Mouse (Mus musculus): ENCODE measurements around the gene Nol4l. TPM values are rescaled to one million over a fixed set of nuclear protein-coding genes. Genes with fewer than 3 reads are reported as not detected.
A peak's percentile ranks its signal among the peaks of the same experiment; 100 is the strongest.

Gene Nol4l
- total RNA-seq, 2 experiments from 2014 or later: 6.2 to 6.4 TPM

DNA sequence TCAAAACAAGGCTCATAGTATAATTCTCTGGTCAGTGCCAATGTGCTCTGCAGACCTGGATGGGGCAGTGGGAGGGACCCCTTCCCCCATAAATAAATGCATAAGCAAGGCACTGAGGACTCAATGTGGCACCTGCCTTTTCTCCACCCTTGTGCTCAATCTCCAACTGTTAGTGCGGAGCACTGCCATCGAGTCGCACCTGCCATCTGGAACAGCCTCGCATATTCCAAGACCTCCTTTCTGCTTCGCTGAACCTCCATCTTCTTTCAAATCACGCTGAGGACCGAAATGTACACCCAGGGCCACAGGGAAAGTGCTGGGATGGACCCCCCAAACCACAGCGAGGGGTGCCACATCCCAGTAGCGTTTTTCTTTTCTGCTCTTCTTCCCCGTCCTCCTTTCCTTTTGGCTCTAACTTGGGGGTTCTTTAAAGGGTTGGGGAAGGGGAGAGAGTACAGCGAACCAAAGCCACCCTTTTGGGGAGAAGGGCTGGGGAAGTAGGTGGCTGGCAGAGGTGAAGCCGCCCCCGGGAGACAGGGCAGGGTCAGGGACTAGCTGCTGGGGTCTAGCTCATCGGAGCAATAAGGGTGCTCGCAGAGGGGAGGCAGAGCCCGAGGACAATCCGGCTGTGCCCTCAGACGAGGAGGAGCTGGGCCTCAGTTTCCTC, 38.1 kb downstream of the Nol4l start:
- DNase-seq: no peak
- intact Hi-C loops (cut with DNase I): no loop called here

- intact Hi-C loops (cut with DNase I): no loop called here
- DNase-seq: no peak
Measured at GRCm38 (mm10) chr2:153490940-153491339, 38.8 kb downstream of the Nol4l start.

- DNase-seq: no peak
- intact Hi-C loops (cut with DNase I): no loop called here
Measured at GRCm38 (mm10) chr2:153490116-153490515, 39.7 kb downstream of the Nol4l start.

DNA sequence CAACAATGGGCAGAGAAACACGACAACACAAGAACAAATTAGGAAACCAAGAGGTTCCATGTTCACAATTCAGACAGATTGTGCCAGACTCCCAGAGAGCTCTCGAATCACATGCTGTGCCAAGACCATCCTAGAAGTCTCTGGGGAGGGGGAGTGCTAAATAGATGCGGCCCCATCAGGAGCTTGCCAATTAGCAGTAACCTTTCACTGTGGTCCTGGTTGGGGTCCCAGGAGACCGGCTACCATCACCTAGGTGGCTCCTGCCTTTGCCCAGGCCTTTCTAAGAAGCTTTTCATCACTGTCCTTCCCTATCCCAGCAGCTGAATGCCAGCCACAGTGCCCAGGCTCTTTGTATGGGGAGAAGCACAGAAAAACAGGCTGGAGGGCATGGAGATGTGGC, 45.7 kb downstream of the Nol4l start:
- intact Hi-C loops (cut with DNase I): no loop called here
- DNase-seq: no peak

- peak; percentile 47 to 68 for DNase-seq
- intact Hi-C loops (cut with DNase I): no loop called here
Measured at GRCm38 (mm10) chr2:153483118-153483983, 46.4 kb downstream of the Nol4l start.

DNA sequence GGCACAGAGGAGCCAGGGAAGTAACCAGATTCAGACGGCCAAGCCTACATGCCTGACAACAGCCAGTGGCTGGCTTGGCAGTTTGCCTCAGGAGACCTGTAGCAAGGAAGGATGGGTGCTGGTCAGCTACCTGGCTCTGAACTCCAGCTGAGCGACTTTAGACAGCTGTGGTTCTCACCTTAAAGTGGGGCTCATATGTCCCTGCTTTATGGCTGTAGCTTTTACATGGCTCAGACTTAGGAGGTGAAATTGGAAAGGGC, 48.0 kb downstream of the Nol4l start:
- intact Hi-C loops (cut with DNase I): no loop called here
- DNase-seq: no peak

- DNase-seq: no peak
- intact Hi-C loops (cut with DNase I): no loop called here
Measured at GRCm38 (mm10) chr2:153481108-153481860, 48.5 kb downstream of the Nol4l start.

GRCm38 (mm10) chr2:153479486-153479885, 50.3 kb downstream of the Nol4l start:
- DNase-seq: no peak
- intact Hi-C loops (cut with DNase I): no loop called here

GRCm38 (mm10) chr2:153478583-153478982, 51.2 kb downstream of the Nol4l start:
- peak; percentile 75 to 83 for DNase-seq

DNA sequence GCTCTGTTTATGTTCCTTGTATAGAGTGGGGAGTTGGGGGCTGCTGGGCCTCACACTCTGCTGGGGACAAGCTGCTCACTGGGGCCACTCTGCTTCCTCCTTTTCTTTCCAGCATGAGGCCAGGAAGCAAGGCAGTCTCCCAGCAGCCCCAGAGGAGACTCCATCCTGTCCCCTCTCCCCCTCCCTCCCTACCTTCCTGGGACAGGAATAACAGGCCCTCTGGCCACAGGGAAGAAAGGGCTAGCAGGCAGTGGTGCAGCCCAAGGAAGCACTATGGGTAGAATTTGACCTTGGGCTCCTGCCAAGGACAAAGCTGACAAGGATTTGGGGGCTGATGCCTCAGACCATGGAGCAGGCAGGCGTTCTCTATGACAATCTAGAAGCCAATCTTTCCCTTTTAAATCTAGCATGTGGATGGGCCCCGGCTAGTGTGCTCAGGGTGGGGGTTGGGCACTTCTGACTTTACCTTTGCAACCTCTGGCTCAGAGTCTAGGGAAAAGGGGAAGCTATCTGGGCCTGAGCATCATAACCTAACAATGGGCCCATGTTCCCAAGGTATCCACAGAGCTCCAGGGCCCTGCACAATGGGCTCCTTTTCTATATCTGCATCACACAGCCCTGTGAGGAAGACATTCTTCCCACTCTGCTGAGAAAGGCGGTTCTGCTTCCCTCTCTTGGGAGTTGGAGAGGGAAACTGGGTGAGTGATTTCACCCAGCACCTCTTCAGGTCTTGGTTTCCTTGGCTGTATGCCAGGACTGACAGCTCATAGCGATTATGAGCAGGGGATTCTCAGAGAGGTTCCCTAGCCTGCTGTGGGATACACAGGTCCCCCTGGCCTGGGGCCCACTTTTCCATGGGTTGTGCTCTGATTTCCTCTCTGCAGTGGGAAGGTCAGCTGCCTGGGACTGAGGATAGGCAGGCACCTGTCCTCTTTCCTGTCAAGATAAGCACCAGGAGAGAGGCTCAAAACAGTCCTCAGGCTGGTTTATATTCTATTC, 54.4 kb downstream of the Nol4l start:
- peak; percentile 40 to 51 for DNase-seq
- intact Hi-C loops (cut with DNase I): no loop called here

More at GRCm38 (mm10) chr2:153478583-153478982, 51.2 kb downstream of the Nol4l start:
- intact Hi-C loops (cut with DNase I): loop anchor here (1.0 kb wide), 1 partner anchor 108 kb away; no protein-coding TSS in a partner anchor

DNA sequence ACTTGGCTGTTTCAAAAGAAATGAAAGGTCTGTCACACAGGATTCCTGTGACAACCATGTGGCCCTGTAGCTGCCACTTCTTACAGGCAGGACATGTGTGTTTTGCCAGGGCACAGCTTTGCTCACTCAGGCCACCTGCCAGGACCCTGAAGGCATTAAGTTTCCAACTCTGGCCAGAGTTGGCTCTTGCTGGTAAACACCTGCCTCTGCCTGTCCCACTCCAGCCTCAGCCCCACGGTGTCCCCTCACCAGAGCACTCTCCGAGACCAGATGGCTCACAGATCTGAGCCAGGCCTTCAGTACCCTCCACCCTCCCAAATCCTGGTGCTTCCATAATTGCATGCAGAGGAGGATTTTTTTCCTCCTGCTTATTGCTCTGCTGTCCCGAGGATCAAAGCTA, 58.8 kb downstream of the Nol4l start:
- intact Hi-C loops (cut with DNase I): no loop called here
- DNase-seq: no peak

GRCm38 (mm10) chr2:153469764-153470163, 60.0 kb downstream of the Nol4l start:
- intact Hi-C loops (cut with DNase I): no loop called here
- DNase-seq: no peak

DNA sequence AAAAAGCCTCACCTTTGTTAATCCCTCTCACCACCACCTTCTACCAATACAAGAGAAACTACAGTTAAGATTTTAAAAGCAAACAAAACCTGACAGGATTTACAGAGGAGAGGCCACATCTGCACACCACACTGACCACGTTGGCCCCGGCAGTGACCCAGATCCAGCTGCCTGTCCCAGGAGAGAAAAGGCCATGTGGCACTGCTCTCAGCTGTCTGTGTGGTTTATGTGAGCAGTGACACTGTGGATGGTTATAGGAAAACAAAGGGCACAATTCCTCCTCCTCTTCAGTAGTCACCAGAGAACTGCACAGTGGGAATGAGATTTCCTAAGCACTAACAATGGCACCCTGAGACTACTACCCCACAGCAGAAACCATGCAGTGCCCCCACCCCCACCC, 60.5 kb downstream of the Nol4l start:
- no peak for DNase-seq
- intact Hi-C loops (cut with DNase I): no loop called here

GRCm38 (mm10) chr2:153467372-153467771, 62.4 kb downstream of the Nol4l start:
- DNase-seq: no peak
- intact Hi-C loops (cut with DNase I): no loop called here

DNA sequence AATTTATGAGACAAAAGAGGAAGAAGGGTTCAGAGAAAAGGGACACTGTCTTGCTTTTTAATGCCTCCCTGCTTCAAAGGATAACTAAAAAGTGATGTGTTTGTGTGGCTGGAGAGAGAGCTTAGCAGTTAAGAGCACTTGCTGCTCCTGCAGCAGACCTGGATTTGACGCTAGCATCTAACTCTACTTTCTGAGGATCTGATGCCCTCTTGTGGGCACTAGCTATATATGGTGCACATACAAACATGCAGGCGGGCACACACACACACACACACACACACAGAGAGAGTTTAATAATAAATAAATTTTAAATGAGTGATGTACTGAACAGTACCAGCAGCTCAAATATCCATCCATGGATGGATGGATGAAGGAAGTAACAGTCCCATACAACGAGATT, 66.5 kb downstream of the Nol4l start:
- intact Hi-C loops (cut with DNase I): no loop called here
- no peak for DNase-seq

DNA sequence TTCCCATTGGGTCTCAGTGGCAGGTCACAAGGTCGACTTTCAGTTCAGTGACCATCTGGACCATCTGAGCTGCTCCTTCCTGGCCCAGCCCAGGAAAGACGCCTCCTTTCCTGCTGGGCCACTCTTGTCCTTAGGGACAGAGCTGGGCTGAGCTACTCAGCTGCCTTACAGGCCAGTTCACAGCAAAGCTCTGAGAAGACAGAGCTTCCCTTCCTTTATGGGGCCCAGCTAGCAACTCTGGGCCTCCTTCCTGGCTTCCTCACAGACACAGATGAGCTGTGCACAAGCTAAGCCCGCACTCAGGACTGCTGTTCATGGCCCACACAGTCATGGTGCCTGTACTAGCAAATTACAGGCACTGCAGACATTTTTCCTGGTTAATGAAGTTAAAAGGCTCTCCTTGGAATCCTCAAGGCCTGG, 71.7 kb downstream of the Nol4l start:
- DNase-seq: peak; percentile 48 to 62
- intact Hi-C loops (cut with DNase I): no loop called here

- intact Hi-C loops (cut with DNase I): no loop called here
- DNase-seq: no peak
Measured at GRCm38 (mm10) chr2:153457467-153457866, 72.3 kb downstream of the Nol4l start.

- DNase-seq: no peak
- intact Hi-C loops (cut with DNase I): no loop called here
Measured at GRCm38 (mm10) chr2:153454841-153455506, 74.8 kb downstream of the Nol4l start.

DNA sequence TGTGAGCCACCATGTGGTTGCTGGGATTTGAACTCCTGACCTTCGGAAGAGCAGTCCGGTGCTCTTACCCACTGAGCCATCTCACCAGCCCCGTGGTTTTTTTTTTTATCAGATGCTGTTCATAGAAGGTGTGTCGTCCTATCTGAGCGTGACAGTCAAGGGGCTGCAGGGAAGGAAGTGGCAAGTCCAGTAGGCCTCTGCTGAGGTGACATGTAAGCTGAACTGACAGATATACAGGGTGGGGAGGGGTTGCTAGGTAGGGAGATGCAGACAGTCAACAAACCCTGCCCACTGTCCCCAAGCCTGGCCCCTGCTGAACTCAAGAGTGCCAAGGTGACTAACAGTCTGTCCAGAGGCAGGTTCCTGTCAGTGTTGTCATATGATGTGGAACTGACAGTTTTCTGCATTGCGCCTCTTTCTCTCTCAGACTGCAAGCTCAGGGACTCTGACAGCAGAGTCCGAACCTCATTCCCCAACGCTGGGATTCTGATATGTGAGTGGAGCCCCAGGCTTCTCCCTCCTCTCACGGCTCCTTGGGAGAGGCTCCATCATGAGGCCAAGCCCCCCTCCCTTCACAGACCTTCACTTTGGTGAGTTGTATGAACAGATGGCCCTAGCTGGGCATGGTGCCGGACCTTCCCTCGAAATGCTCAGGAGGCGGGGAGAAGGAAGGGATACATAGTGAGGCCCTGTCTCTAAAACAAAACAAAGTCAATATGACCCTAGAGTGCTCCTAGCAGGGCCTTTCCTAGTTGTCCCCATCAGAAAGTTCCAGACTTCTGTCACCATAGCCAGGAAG, 75.6 kb downstream of the Nol4l start:
- intact Hi-C loops (cut with DNase I): no loop called here
- DNase-seq: no peak
